In the genomic region with DNA sequence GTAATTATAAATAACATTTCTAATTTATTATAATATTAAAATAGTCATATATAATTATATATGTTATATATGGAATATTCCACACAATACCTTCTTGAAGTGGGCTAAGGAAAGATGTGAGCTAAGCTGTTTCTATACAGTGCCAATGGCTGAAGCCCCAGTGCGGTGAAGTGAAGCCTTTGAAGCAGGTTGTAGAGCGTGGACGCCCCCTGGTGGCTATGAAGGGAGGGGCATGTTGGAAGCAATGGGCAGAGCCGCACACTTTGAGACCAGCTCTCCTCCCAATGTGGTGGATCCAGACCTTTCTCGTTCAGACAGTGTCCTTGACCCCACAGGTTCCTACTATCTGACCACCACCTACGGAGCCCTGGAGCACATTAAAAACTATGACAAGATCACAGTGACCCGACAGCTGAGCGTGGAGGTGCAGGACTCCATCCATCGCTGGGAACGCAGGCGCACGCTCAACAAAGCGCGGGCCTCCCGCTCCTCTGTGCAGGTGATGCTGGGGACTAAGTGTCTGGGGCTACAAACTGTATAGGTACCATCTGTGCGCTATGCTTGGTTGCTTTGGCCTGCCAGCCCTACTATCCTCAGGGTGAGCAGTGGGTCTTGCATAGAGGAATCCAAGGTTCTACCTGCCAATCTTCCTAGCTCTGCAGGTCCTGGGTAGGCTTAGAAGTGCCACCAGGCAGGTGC, we compare ENCODE assay signal across 8 mouse cellular contexts. TPM values are rescaled to one million over a fixed set of nuclear protein-coding genes. Genes with fewer than 3 reads are reported as not detected.
A peak's percentile ranks its signal among the peaks of the same experiment; 100 is the strongest.
DNase-seq lines count a peak whose midpoint lies in the region; ATAC-seq and TF ChIP-seq lines count a peak whose summit lies in the region.

No protein-coding gene starts in this region.

- 51% methylated on average over 16 of the region's 16 CpGs for WGBS in heart, embryonic 12.5 days
- 55% methylated on average over 16 of the region's 16 CpGs for WGBS in kidney, postnatal 0 days
- WGBS in liver, embryonic 11.5 days: 64% methylated on average over 16 of the region's 16 CpGs

- H3K4me2 ChIP-seq in heart, embryonic 12.5 days: no peak overlapping the region
- H3K4me2 ChIP-seq in kidney, postnatal 0 days (ENCODE audit: low read length): no peak overlapping the region
- no peak overlapping the region for H3K4me2 ChIP-seq in liver, embryonic 11.5 days

- peak; percentile 46; the same call in 1 of the 2 replicates for ATAC-seq in heart, embryonic 12.5 days (ENCODE audit: insufficient number of reproducible peaks, low FRiP score)
- ATAC-seq in kidney, postnatal 0 days (replicated peaks; ENCODE audit: low FRiP score, low read depth): peak; percentile 76
- ATAC-seq in liver, embryonic 11.5 days (replicated peaks; ENCODE audit: low FRiP score): peak; percentile 48

- no peaks in the 10 kb centered on the region for H3K4me1 ChIP-seq in bone marrow macrophage, adult 2 months (ENCODE audit: control insufficient read depth, insufficient read depth, low read length)
- H3K4me1 ChIP-seq in embryonic fibroblast, embryonic 13.5 days (ENCODE audit: control insufficient read depth, insufficient read depth, low read length): no peaks in the 10 kb centered on the region
- no peaks in the 10 kb centered on the region for H3K4me1 ChIP-seq in heart, embryonic 12.5 days (replicated peaks)
- no peaks in the 10 kb centered on the region for H3K4me1 ChIP-seq in kidney, postnatal 0 days (replicated peaks; ENCODE audit: insufficient read depth, low read length)
- no peaks in the 10 kb centered on the region for H3K4me1 ChIP-seq in liver, embryonic 11.5 days (replicated peaks; ENCODE audit: control insufficient read depth, insufficient read depth, low read length)

- H3ac ChIP-seq in C2C12 (ENCODE audit: control insufficient read depth, insufficient read length, low read depth): no peak overlapping the region

- H3K27me3 ChIP-seq in C2C12 (ENCODE audit: control insufficient read depth, insufficient read depth, insufficient read length): no peaks in the 10 kb centered on the region
- H3K27me3 ChIP-seq in heart, embryonic 12.5 days (replicated peaks): no peaks in the 10 kb centered on the region
- no peaks in the 10 kb centered on the region for H3K27me3 ChIP-seq in kidney, postnatal 0 days (ENCODE audit: insufficient read depth, low read length)
- no peaks in the 10 kb centered on the region for H3K27me3 ChIP-seq in liver, embryonic 11.5 days (replicated peaks; ENCODE audit: control insufficient read depth, insufficient read depth, low read length)
- no peaks in the 10 kb centered on the region for H3K27me3 ChIP-seq in splenic B cell, adult 2 months (ENCODE audit: control insufficient read depth, insufficient read depth, low read length, poor library complexity, severe bottlenecking)

- H3K79me2 ChIP-seq in C2C12 (ENCODE audit: control insufficient read depth, insufficient read depth): no peaks in the 10 kb centered on the region

- H3K79me3 ChIP-seq in C2C12 (ENCODE audit: low read depth): no peaks in the 10 kb centered on the region

- H3K27ac ChIP-seq in bone marrow macrophage, adult 2 months (ENCODE audit: insufficient read depth, low read depth, low read length): no peak overlapping the region
- H3K27ac ChIP-seq in embryonic fibroblast, embryonic 13.5 days (ENCODE audit: insufficient read depth, low read length): no peak overlapping the region
- H3K27ac ChIP-seq in heart, embryonic 12.5 days (ENCODE audit: poor library complexity, severe bottlenecking): no peak overlapping the region
- H3K27ac ChIP-seq in kidney, postnatal 0 days: no peak overlapping the region
- H3K27ac ChIP-seq in liver, embryonic 11.5 days (ENCODE audit: low read depth, low read length): no peak overlapping the region

- no peak overlapping the region for H3K9ac ChIP-seq in heart, embryonic 12.5 days
- no peak overlapping the region for H3K9ac ChIP-seq in kidney, postnatal 0 days (ENCODE audit: low read depth, low read length)
- no peak overlapping the region for H3K9ac ChIP-seq in liver, embryonic 11.5 days (ENCODE audit: low read depth, low read length)

- H3K9me3 ChIP-seq in heart, embryonic 12.5 days (replicated peaks): no peaks in the 10 kb centered on the region
- H3K9me3 ChIP-seq in kidney, postnatal 0 days (replicated peaks; ENCODE audit: low read length): no peaks in the 10 kb centered on the region
- H3K9me3 ChIP-seq in liver, embryonic 11.5 days (ENCODE audit: control insufficient read depth, low read length): no peaks in the 10 kb centered on the region

- TF ChIP-seq CTCF in C2C12 (IDR thresholded peaks at IDR 0.05; ENCODE audit: control insufficient read depth, insufficient read depth, insufficient read length): peak; percentile 68
- peak; percentile 75 for TF ChIP-seq CTCF in bone marrow macrophage, adult 2 months (IDR thresholded peaks at IDR 0.05; ENCODE audit: low read depth, low read length)
- peak; percentile 93 for TF ChIP-seq CTCF in embryonic fibroblast, embryonic 13.5 days (IDR thresholded peaks at IDR 0.05; ENCODE audit: borderline replicate concordance, insufficient read depth, low read length)
- peak; percentile 98 for TF ChIP-seq CTCF in kidney, postnatal 0 days (IDR thresholded peaks at IDR 0.05; ENCODE audit: low read depth)

- H3K4me3 ChIP-seq in C2C12 (ENCODE audit: insufficient read depth, poor library complexity, severe bottlenecking): no peak overlapping the region
- H3K4me3 ChIP-seq in bone marrow macrophage, adult 2 months (ENCODE audit: insufficient read depth, low read length): no peak overlapping the region
- H3K4me3 ChIP-seq in embryonic fibroblast, embryonic 13.5 days (ENCODE audit: insufficient read depth, low read length): no peak overlapping the region
- H3K4me3 ChIP-seq in heart, embryonic 12.5 days: no peak overlapping the region
- no peak overlapping the region for H3K4me3 ChIP-seq in kidney, postnatal 0 days (replicated peaks; ENCODE audit: low read depth, low read length)
- H3K4me3 ChIP-seq in liver, embryonic 11.5 days (ENCODE audit: low read depth, low read length): no peak overlapping the region

- no peak for TF ChIP-seq POLR2A in bone marrow macrophage, adult 2 months (IDR thresholded peaks at IDR 0.05; ENCODE audit: borderline replicate concordance, low read depth, low read length)
- TF ChIP-seq POLR2A in embryonic fibroblast, embryonic 13.5 days (IDR thresholded peaks at IDR 0.05; ENCODE audit: low read depth, low read length): no peak

- H3K36me3 ChIP-seq in C2C12 (ENCODE audit: control insufficient read depth, insufficient read depth): peaks cover 13% of the 10 kb centered on the region
- peaks cover 69% of the 10 kb centered on the region for H3K36me3 ChIP-seq in heart, embryonic 12.5 days
- peaks cover 14% of the 10 kb centered on the region; the same call in 1 of the 2 replicates for H3K36me3 ChIP-seq in kidney, postnatal 0 days (ENCODE audit: insufficient read depth, low read length)
- H3K36me3 ChIP-seq in liver, embryonic 11.5 days (ENCODE audit: control insufficient read depth, insufficient read depth, low read length): peaks cover 3% of the 10 kb centered on the region; the same call in 1 of the 2 replicates
- peaks cover 30% of the 10 kb centered on the region for H3K36me3 ChIP-seq in splenic B cell, adult 2 months (ENCODE audit: control insufficient read depth, insufficient read depth, low read length, poor library complexity, severe bottlenecking)

- DNase-seq in kidney, postnatal 0 days (ENCODE audit: low spot score): peak; percentile 88
- DNase-seq in liver, embryonic 11.5 days (ENCODE audit: low spot score): peak; percentile 72
- DNase-seq in natural killer cell, adult 2 months (ENCODE audit: low spot score in 2 of 2): peak; percentile 74 to 86
- peak; percentile 91 for DNase-seq in splenic B cell, adult 2 months (ENCODE audit: low read depth, low spot score)

TF ChIP-seq in C2C12, 6 proteins besides CTCF, POLR2A, EP300 and RAD21:
- TF ChIP-seq MYOG (IDR thresholded peaks at IDR 0.05; ENCODE audit: control insufficient read depth, extremely low read depth, insufficient read length) (no peak), USF1 (IDR thresholded peaks at IDR 0.05; ENCODE audit: low read depth) (no peak), MAX (IDR thresholded peaks at IDR 0.05) (no peak), CEBPB (IDR thresholded peaks at IDR 0.05; ENCODE audit: low read depth) (no peak), FOSL1 (IDR thresholded peaks at IDR 0.05; ENCODE audit: insufficient read depth, low read length, poor library complexity, severe bottlenecking) (no peak), MYOD1 (IDR thresholded peaks at IDR 0.05; ENCODE audit: control insufficient read depth, insufficient read length, low read depth) (no peak)

RNA-seq across cellular contexts. Expression of a gene that starts 52.2 kb away (rescaled TPM):
- 56.9 TPM for polyA plus RNA-seq in C2C12 (2012; fragmentation: generic; extraction: Trizol)
- polyA plus RNA-seq in bone marrow macrophage, adult 2 months (2012; ENCODE audit: insufficient read depth, insufficient read length, missing spikeins): 1,528 and 1,623 TPM in 2 replicates
- 71.1 and 73.8 TPM in 2 replicates for polyA plus RNA-seq in embryonic fibroblast, embryonic 13.5 days (2011; ENCODE audit: insufficient read length, low read depth, missing spikeins)
- 126 and 127 TPM in 2 replicates for polyA plus RNA-seq in heart, embryonic 12.5 days (2016; fragmentation: Nextera tagmentation; extraction: Ambion mirVana)
- 286 and 302 TPM in 2 replicates for polyA plus RNA-seq in kidney, postnatal 0 days (2015; fragmentation: Nextera tagmentation; extraction: Ambion mirVana)
- 59.5 and 65.8 TPM in 2 replicates for polyA plus RNA-seq in liver, embryonic 11.5 days (2014; fragmentation: Nextera tagmentation; extraction: Ambion mirVana)
